In genomic region chr19:53359160-53360033, GRCm38 (mm10) we compare ENCODE assay signal across 8 mouse cellular contexts. TPM values are rescaled to one million over a fixed set of nuclear protein-coding genes. Genes with fewer than 3 reads are reported as not detected.
DNase-seq lines count a peak whose midpoint lies in the region; ATAC-seq and TF ChIP-seq lines count a peak whose summit lies in the region.
"Had no signal": no experiment of that assay in that cellular context is flagged by ENCODE, and none has a peak within 500 bp of the region (broad histone marks: within the 10 kb centered on the region; RNA-seq: fewer than 3 reads in every experiment).

No protein-coding gene starts in this region.

- no peak overlapping the region for H3ac ChIP-seq in myocyte (ENCODE audit: control insufficient read depth, insufficient read length)

- no peaks in the 10 kb centered on the region for H3K36me3 ChIP-seq in heart, postnatal 0 days (replicated peaks; ENCODE audit: control insufficient read depth, insufficient read depth, low read length)
- no peaks in the 10 kb centered on the region for H3K36me3 ChIP-seq in myocyte (ENCODE audit: control insufficient read depth, insufficient read depth)

- H3K79me2 ChIP-seq in myocyte (ENCODE audit: control insufficient read depth, insufficient read depth): no peaks in the 10 kb centered on the region

- 61% methylated on average over 22 of the region's 22 CpGs for WGBS in heart, postnatal 0 days

- peak overlapping the region; percentile 47 for H3K4me2 ChIP-seq in heart, postnatal 0 days (ENCODE audit: low read depth, low read length)
- peak overlapping the region; percentile 69 for H3K4me2 ChIP-seq in myocyte (ENCODE audit: low read depth)

- DNase-seq in right cerebral cortex, postnatal 10 days (ENCODE audit: low spot score in 2 of 2): peak; percentile 76 to 78
- no peak for DNase-seq in right cerebral cortex, postnatal 25 days
- DNase-seq in cerebellum, postnatal 14 days: peak; percentile 97
- DNase-seq in heart, postnatal 0 days (ENCODE audit: low spot score): no peak
- peak; percentile 61 to 82 for DNase-seq in layer of hippocampus, adult 8-10 months (ENCODE audit: low spot score in 2 of 2)

- H3K27me3 ChIP-seq in heart, postnatal 0 days (ENCODE audit: control insufficient read depth, insufficient read depth, low read length): no peaks in the 10 kb centered on the region
- H3K27me3 ChIP-seq in myocyte (ENCODE audit: control insufficient read depth, insufficient read depth, insufficient read length): no peaks in the 10 kb centered on the region

- H3K9me3 ChIP-seq in heart, postnatal 0 days (replicated peaks; ENCODE audit: control insufficient read depth, low read length): no peaks in the 10 kb centered on the region

- TF ChIP-seq EP300 in heart, postnatal 0 days (IDR thresholded peaks at IDR 0.05; ENCODE audit: low read depth): no peak

- peak overlapping the region; percentile 47; the same call in 1 of the 2 replicates for H3K27ac ChIP-seq in heart, postnatal 0 days (ENCODE audit: low read depth)

- no peak for TF ChIP-seq POLR2A in myocyte (IDR thresholded peaks at IDR 0.05; ENCODE audit: insufficient read length, low read depth)

- 0 out of 2 replicates have a peak, but pooled peaks cover 7% of the 10 kb centered on the region for H3K4me1 ChIP-seq in heart, postnatal 0 days (ENCODE audit: control insufficient read depth, insufficient read depth)

- H3K9ac ChIP-seq in heart, postnatal 0 days (replicated peaks; ENCODE audit: low read depth, low read length): peak overlapping the region; percentile 12

- H3K4me3 ChIP-seq in heart, postnatal 0 days (ENCODE audit: low read depth, low read length): peak overlapping the region; percentile 21
- peak overlapping the region; percentile 17 for H3K4me3 ChIP-seq in myocyte

- no peak for TF ChIP-seq CTCF in heart, postnatal 0 days (IDR thresholded peaks at IDR 0.05; ENCODE audit: low read depth)

- no peak for ATAC-seq in heart, postnatal 0 days (ENCODE audit: insufficient read depth, low read depth)
- ATAC-seq in CD4-positive, CD25-positive, alpha-beta regulatory T cell, adult 4 months: no peak

TF ChIP-seq in myocyte, 11 proteins besides CTCF, POLR2A, EP300 and RAD21:
- TF ChIP-seq USF1 (IDR thresholded peaks at IDR 0.05; ENCODE audit: low read depth) (no peak), REST (IDR thresholded peaks at IDR 0.05; ENCODE audit: insufficient read depth, insufficient read length) (no peak), TCF3 (IDR thresholded peaks at IDR 0.05; ENCODE audit: insufficient read length, low read depth) (no peak), MAX (IDR thresholded peaks at IDR 0.05; ENCODE audit: low read depth) (no peak), POLR2AphosphoS2 (IDR thresholded peaks at IDR 0.05; ENCODE audit: insufficient read length, low read depth) (no peak), CEBPB (IDR thresholded peaks at IDR 0.05; ENCODE audit: insufficient read depth, poor library complexity, severe bottlenecking) (no peak), MYOG (IDR thresholded peaks at IDR 0.05; ENCODE audit: control insufficient read depth in 1 of 3, insufficient read depth in 1 of 3, insufficient read length in 2 of 3, low read depth in 2 of 3) (no peak), SRF (IDR thresholded peaks at IDR 0.05; ENCODE audit: control insufficient read depth, insufficient read length, low read depth) (no peak), TCF12 (IDR thresholded peaks at IDR 0.05; ENCODE audit: insufficient read depth, poor library complexity, severe bottlenecking) (no peak), MYOD1 (IDR thresholded peaks at IDR 0.05; ENCODE audit: control insufficient read depth in 1 of 3, insufficient read length in 2 of 3, low read depth in 2 of 3) (no peak), E2F4 (IDR thresholded peaks at IDR 0.05; ENCODE audit: insufficient read depth) (no peak)

RNA-seq across cellular contexts. Expression of gene Gm10197, which starts 12.2 kb away (rescaled TPM):
- total RNA-seq in heart, postnatal 0 days (2014; rRNA removed; ENCODE audit: low replicate concordance): not detected in 2 replicates
- not detected in 2 replicates for polyA plus RNA-seq in heart, postnatal 0 days (2015; fragmentation: Nextera tagmentation; extraction: Ambion mirVana)
- total RNA-seq in layer of hippocampus, adult 8-10 months (2022): not detected
- not detected for polyA plus RNA-seq in myocyte (2012; fragmentation: generic; extraction: Trizol)
- polyA plus RNA-seq in CD4-positive, CD25-positive, alpha-beta regulatory T cell, adult 4 months (2017; shearing (Covaris generic)): not detected
- total RNA-seq: left cerebral cortex, postnatal 25 days had no signal

RNA-seq across cellular contexts. Expression of gene Smndc1, which starts 31.0 kb away (rescaled TPM):
- total RNA-seq in heart, postnatal 0 days (2014; rRNA removed; ENCODE audit: low replicate concordance): 6.8 and 9.0 TPM in 2 replicates
- 25.0 and 32.0 TPM in 2 replicates for polyA plus RNA-seq in heart, postnatal 0 days (2015; fragmentation: Nextera tagmentation; extraction: Ambion mirVana)
- 10 to 100 TPM; 38.4 to 44.5 (median 40.5) TPM for total RNA-seq in layer of hippocampus, adult 8-10 months (2022)
- 30.8 TPM for polyA plus RNA-seq in myocyte (2012; fragmentation: generic; extraction: Trizol)
- 10 to 100 TPM; 32.0 to 32.3 TPM for polyA plus RNA-seq in CD4-positive, CD25-positive, alpha-beta regulatory T cell, adult 4 months (2017; shearing (Covaris generic))

RNA-seq across cellular contexts. Expression of gene Mxi1, which starts 49.1 kb away (rescaled TPM):
- 32.1 and 44.3 TPM in 2 replicates for total RNA-seq in heart, postnatal 0 days (2014; rRNA removed; ENCODE audit: low replicate concordance)
- 31.2 and 34.8 TPM in 2 replicates for polyA plus RNA-seq in heart, postnatal 0 days (2015; fragmentation: Nextera tagmentation; extraction: Ambion mirVana)
- 10 to 100 TPM; 57.8 to 73.4 (median 65.8) TPM for total RNA-seq in layer of hippocampus, adult 8-10 months (2022)
- 11.9 TPM for polyA plus RNA-seq in myocyte (2012; fragmentation: generic; extraction: Trizol)
- polyA plus RNA-seq in CD4-positive, CD25-positive, alpha-beta regulatory T cell, adult 4 months (2017; shearing (Covaris generic)): 1 to 10 TPM; 4.8 to 6.2 TPM

Comparison
In these comparisons a context has a peak if more than half of its experiments do, and no peak if none do; other contexts are left out.
1. DNase-seq: peak in right cerebral cortex, postnatal 10 days (2 of 2), cerebellum, postnatal 14 days (2 of 2) and layer of hippocampus, adult 8-10 months (2 of 2); none in right cerebral cortex, postnatal 25 days (single experiment) and heart, postnatal 0 days (single experiment).